Mouse (Mus musculus) C2C12 (cell line): Measurements from ENCODE around the gene Cyp4f39.
"Not testable (repeated sequence)": the region's sequence is repeated elsewhere in the genome, so short reads cannot be mapped to it uniquely, and the experiment has no call there.

Experiments
- CTCF ChIP-seq: IDR thresholded peaks from one replicate; pipeline ENCODE4 v1.5.1; 2011; ENCODE audit not compliant: control insufficient read depth, insufficient read depth, insufficient read length
- FOSL1 ChIP-seq: IDR thresholded peaks from one replicate; pipeline ENCODE4 v1.8.0; 2011; ENCODE audit warnings: mild to moderate bottlenecking, low read length; ENCODE audit not compliant: poor library complexity, insufficient read depth, severe bottlenecking
- MAX ChIP-seq: IDR thresholded peaks from one replicate; pipeline ENCODE4 v1.6.1; 2011; ENCODE audit warnings: mild to moderate bottlenecking, control low read depth
- MYOD1 ChIP-seq: IDR thresholded peaks from one replicate; pipeline ENCODE4 v1.6.1; 2011; ENCODE audit warnings: low read depth; ENCODE audit not compliant: control insufficient read depth, insufficient read length
- MYOG ChIP-seq: IDR thresholded peaks from one replicate; pipeline ENCODE4 v1.6.1; 2011; ENCODE audit not compliant: control insufficient read depth, insufficient read length; ENCODE audit errors: extremely low read depth

DNA sequence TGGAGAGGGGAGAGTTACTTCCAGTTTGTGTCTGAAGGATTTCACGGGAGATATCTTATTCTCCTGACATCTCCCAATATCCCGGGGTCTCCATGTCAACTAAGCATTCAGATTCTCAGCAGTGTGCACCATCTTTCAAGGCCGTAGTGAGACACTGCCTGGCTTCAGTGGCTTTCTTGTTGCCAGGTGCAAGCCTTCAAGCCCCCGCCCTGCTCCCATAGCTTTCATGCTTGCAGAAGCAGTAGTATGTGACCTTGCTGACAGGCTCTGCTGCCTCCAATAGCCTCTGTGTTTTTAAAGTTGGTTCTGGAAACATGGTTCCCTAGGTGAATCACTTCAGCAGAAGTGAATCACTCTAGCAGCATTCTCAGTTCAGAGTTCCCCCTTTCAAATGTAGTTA is 79.8 kb downstream of the Cyp4f39 start:
- TF ChIP-seq MYOG, MAX, MYOD1, FOSL1, CTCF: not testable (repeated sequence)
